Mouse (Mus musculus): Measurements from ENCODE around the gene Nell2.

Gene Nell2

GRCm38 (mm10) chr15:95108626-95109025 lies 419.7 kb downstream of the Nell2 start:
- DNase-seq (ENCODE audit: extremely low spot score, low spot score), result no peak

GRCm38 (mm10) chr15:95107246-95107809 lies 421.0 kb downstream of the Nell2 start:
- no peak for DNase-seq (ENCODE audit: extremely low spot score, low spot score)

GRCm38 (mm10) chr15:95101522-95101921 lies 426.8 kb downstream of the Nell2 start:
- no peak for DNase-seq (ENCODE audit: extremely low spot score, low spot score)

- no peak for DNase-seq (ENCODE audit: extremely low spot score, low spot score)
Observed at GRCm38 (mm10) chr15:95100133-95100532, 428.2 kb downstream of the Nell2 start.

GRCm38 (mm10) chr15:95085962-95086361 lies 442.4 kb downstream of the Nell2 start:
- no peak for DNase-seq (ENCODE audit: extremely low spot score, low spot score)

GRCm38 (mm10) chr15:95081654-95082053 lies 446.7 kb downstream of the Nell2 start:
- no peak for DNase-seq (ENCODE audit: extremely low spot score, low spot score)

GRCm38 (mm10) chr15:95075356-95075755 lies 453.0 kb downstream of the Nell2 start:
- no peak for DNase-seq (ENCODE audit: extremely low spot score, low spot score)

GRCm38 (mm10) chr15:95070881-95071280 lies 457.5 kb downstream of the Nell2 start:
- DNase-seq (ENCODE audit: extremely low spot score, low spot score), result no peak

GRCm38 (mm10) chr15:95068799-95069198 lies 459.6 kb downstream of the Nell2 start:
- no peak for DNase-seq (ENCODE audit: extremely low spot score, low spot score)

GRCm38 (mm10) chr15:95068023-95068422 lies 460.3 kb downstream of the Nell2 start:
- DNase-seq (ENCODE audit: extremely low spot score, low spot score), result no peak

GRCm38 (mm10) chr15:95055081-95055650 lies 473.2 kb downstream of the Nell2 start:
- DNase-seq (ENCODE audit: extremely low spot score, low spot score), result no peak

- no peak for DNase-seq (ENCODE audit: extremely low spot score, low spot score)
Observed at GRCm38 (mm10) chr15:95049171-95049729, 479.1 kb downstream of the Nell2 start.

GRCm38 (mm10) chr15:95047486-95047885 lies 480.9 kb downstream of the Nell2 start:
- no peak for DNase-seq (ENCODE audit: extremely low spot score, low spot score)

GRCm38 (mm10) chr15:95044011-95044410 lies 484.3 kb downstream of the Nell2 start:
- DNase-seq (ENCODE audit: extremely low spot score, low spot score), result no peak

GRCm38 (mm10) chr15:95042437-95042836 lies 485.9 kb downstream of the Nell2 start:
- no peak for DNase-seq (ENCODE audit: extremely low spot score, low spot score)

- no peak for DNase-seq (ENCODE audit: extremely low spot score, low spot score)
Observed at GRCm38 (mm10) chr15:95029487-95029875, 498.9 kb downstream of the Nell2 start.

- no peak for DNase-seq (ENCODE audit: extremely low spot score, low spot score)
Observed at GRCm38 (mm10) chr15:95028862-95029486, 499.4 kb downstream of the Nell2 start.

All from neural tube, embryonic 10.5 days (tissue).